Mouse (Mus musculus) c-Kit-negative CD71-positive TER-119-positive erythroid progenitor cells, embryonic 14.5 days (primary cell): Measurements from ENCODE around the gene Rnpepl1.
"Not testable (repeated sequence)": the region's sequence is repeated elsewhere in the genome, so short reads cannot be mapped to it uniquely, and the experiment has no call there.

ENCODE experiments used
- DNase-seq: peaks from one replicate; pipeline ENCODE4 v3.0.0-alpha.2; 2013; ENCODE audit warnings: low read depth, low spot score

Rnpepl1 gene

DNA sequence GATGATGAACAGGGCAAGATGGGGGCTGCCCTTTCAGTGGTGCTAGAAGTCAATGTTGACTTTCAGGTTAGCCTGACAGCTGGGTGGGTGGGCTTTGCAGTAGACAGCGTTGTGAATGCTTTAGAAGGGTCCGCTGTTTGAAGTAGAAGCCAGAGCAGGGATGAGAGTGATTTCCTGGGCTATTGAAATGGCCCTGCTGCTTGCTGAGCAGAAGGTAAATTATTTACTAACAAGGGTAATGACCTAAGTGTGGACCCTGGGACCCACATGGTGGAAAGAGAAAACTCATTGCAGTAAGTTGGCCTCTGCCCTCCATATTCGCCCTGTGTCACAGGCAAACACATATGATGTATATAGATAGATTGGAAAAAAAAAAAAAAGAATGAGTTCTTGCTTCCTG lies 25.9 kb downstream of the Rnpepl1 start:
- DNase-seq, result no peak

DNA sequence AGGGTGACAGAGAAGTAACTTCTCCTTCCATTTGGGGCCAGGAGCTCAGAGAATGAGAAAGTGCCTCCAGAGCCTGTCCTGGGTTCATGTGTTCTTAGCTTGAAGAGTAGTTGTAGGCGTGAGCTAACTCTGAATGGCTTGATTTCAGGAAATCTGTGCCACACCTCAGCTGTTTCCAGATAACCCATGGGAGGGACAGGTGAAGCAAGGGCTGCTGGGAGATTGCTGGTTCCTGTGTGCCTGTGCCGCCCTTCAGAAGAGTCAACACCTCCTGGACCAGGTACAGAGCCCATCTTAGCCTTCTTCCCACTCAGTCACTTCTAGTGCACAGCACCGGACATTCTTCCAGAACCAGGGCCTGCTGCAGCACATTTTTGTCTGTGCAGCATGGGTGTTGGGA lies 27.2 kb downstream of the Rnpepl1 start:
- DNase-seq, result no peak

GRCm38 (mm10) chr1:92939746-92940145 lies 29.2 kb downstream of the Rnpepl1 start:
- no peak for DNase-seq

- DNase-seq, result no peak
These were observed 32.8 kb downstream of the Rnpepl1 start for GRCm38 (mm10) chr1:92943219-92943989.

- no peak for DNase-seq
These were observed 37.4 kb downstream of the Rnpepl1 start for GRCm38 (mm10) chr1:92947966-92948365.

- no peak for DNase-seq
These were observed 38.8 kb downstream of the Rnpepl1 start for GRCm38 (mm10) chr1:92949426-92949825.

GRCm38 (mm10) chr1:92950607-92951006 lies 40.0 kb downstream of the Rnpepl1 start, which contains the start of gene Gpr35:
Gene Gpr35, plus strand, starts transcription at chr1:92950865.
- no peak for DNase-seq

DNA sequence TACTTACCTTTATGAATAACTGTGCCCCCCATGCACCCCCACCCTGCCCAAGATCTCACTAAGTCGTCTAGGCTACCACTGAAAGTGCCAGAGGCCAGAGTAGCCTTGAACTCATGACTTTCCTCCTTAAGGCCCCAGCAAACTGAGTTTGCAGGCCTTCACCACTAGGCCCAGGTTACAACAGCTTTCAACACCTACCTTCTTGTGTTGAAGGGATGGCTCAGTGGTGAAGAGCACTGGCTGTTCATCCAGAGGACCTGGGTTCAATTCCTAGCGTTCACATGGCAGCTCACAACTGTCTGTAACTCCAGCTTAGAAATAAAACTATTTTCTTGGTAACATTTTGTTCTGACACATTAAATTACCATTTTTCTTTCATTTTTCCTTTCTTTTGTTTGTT lies 43.1 kb downstream of the Rnpepl1 start:
- no peak for DNase-seq

DNA sequence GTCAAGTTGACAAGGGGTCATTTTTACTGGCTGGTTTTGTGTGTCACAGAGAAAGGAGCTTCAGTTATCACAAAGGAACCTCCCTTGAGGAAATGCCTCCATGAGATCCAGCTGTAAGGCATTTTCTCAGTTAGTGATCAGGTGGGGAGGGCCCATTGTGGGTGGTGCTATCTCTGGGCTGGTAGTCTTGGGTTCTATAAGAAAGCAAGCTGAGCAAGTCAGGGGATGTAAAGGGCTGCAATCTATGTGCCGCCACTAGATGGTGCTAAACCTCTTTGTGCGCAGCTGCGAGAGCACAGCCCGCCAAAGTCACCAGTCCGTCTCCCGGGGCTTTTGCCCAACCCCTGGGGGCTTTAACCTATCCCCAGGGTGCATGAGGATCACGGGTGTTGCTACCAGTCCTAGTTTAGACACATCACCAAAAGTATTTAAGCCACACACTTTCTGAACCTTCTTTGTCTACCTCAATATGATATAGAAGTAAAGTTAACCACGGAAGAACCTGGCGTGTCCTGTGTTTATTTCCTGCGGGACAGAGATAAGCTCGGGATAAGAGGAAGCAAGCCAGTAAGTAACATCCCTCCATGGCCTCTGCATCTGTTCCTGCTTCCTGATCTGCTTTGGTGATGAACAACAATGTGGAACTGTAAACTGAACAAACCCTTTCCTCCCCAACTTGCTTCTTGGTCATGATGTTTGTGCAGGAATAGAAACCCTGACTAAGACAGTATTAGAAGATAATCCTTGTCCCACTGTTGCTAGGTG lies 46.2 kb downstream of the Rnpepl1 start:
- DNase-seq, result not testable (repeated sequence)

DNA sequence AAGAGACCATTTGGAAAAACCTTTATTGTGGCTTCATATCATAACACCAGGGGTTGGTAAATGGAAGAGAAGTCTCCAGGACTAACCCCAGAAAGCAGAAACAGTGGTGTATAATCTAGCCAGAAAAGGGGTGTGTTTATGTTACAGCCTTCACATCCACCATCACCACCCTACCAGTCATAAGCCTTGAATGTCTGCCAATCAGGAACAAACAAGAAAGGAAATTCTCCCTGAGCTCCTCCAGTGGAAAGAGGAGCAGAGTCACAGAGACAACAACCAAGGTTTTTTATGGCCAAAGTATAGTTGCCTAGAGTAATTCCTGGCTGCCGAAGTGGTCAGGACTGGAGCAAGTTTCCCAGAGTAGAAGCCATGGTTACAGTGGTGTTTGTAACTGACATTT lies 48.4 kb downstream of the Rnpepl1 start:
- no peak for DNase-seq

- not testable (repeated sequence) for DNase-seq
These were observed 60.2 kb downstream of the Rnpepl1 start for GRCm38 (mm10) chr1:92970791-92971190.

- no peak for DNase-seq
These were observed 61.6 kb downstream of the Rnpepl1 start for GRCm38 (mm10) chr1:92971879-92972795.

DNA sequence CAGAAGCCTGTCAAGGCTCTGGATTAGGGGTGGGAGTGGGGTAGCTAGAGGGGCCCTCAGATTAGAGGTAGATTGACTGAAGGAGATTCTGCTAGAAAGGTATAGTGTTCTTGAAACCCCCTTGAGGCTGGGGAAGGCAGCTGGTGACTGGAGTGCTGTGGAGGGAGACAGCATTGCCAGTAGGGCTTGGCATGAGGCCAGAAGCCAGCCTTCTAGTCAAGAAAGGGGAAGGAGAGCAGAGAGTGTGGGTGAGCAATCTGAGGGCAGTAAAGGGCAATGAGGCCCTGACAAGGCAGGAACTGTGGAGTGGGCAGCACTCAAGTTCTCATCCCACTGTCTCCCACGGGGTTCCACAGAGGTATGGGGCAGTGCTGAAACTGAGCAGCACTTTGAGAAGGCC lies 62.3 kb downstream of the Rnpepl1 start:
- no peak for DNase-seq
